In genomic region chr8:13687941-13688340, GRCm38 (mm10) we compare ENCODE assay signal across 13 mouse cellular contexts. TPM values are rescaled to one million over a fixed set of nuclear protein-coding genes. Genes with fewer than 3 reads are reported as not detected.
A peak's percentile ranks its signal among the peaks of the same experiment; 100 is the strongest.
DNase-seq lines count a peak whose midpoint lies in the region; ATAC-seq and TF ChIP-seq lines count a peak whose summit lies in the region.
"Had no signal": no experiment of that assay in that cellular context is flagged by ENCODE, and none has a peak within 500 bp of the region (broad histone marks: within the 10 kb centered on the region; RNA-seq: fewer than 3 reads in every experiment).

No protein-coding gene starts in this region.

- TF ChIP-seq CTCF in heart, adult 2 months (IDR thresholded peaks at IDR 0.05): peak; percentile 49
- TF ChIP-seq CTCF in liver, postnatal 0 days (IDR thresholded peaks at IDR 0.05; ENCODE audit: low read depth): peak; percentile 43
- peak; percentile 50 for TF ChIP-seq CTCF in bone marrow, adult 2 months (IDR thresholded peaks at IDR 0.05; ENCODE audit: control insufficient read depth, insufficient read depth, low read length)

- H3K4me3 ChIP-seq in heart, adult 2 months: no peak overlapping the region
- no peak overlapping the region for H3K4me3 ChIP-seq in heart, embryonic 12.5 days
- no peak overlapping the region for H3K4me3 ChIP-seq in liver, postnatal 0 days (ENCODE audit: low read depth, low read length)
- no peak overlapping the region for H3K4me3 ChIP-seq in liver, embryonic 11.5 days (ENCODE audit: low read depth, low read length)
- no peak overlapping the region for H3K4me3 ChIP-seq in bone marrow, adult 2 months (replicated peaks; ENCODE audit: control insufficient read depth, low read depth, low read length)
- no peak overlapping the region for H3K4me3 ChIP-seq in stomach, embryonic 16.5 days (replicated peaks; ENCODE audit: low read length)
- H3K4me3 ChIP-seq in neural tube, embryonic 15.5 days (replicated peaks): no peak overlapping the region
- H3K4me3 ChIP-seq: megakaryocyte, embryonic 14.5 days; neural tube, embryonic 13.5 days had no signal

- ATAC-seq in heart, embryonic 12.5 days (ENCODE audit: insufficient number of reproducible peaks, low FRiP score): no peak
- ATAC-seq in liver, postnatal 0 days: no peak
- no peak for ATAC-seq in liver, embryonic 11.5 days (replicated peaks; ENCODE audit: low FRiP score)
- ATAC-seq in stomach, embryonic 16.5 days (ENCODE audit: insufficient read depth, low FRiP score): no peak
- ATAC-seq in neural tube, embryonic 15.5 days (ENCODE audit: low FRiP score): no peak
- ATAC-seq: forebrain, embryonic 14.5 days had no signal

- H3K9me3 ChIP-seq in heart, embryonic 12.5 days (replicated peaks): no peaks in the 10 kb centered on the region
- no peaks in the 10 kb centered on the region for H3K9me3 ChIP-seq in liver, postnatal 0 days (ENCODE audit: low read length)
- no peaks in the 10 kb centered on the region for H3K9me3 ChIP-seq in liver, embryonic 11.5 days (ENCODE audit: control insufficient read depth, low read length)
- 0 out of 2 replicates have a peak, but pooled peaks cover 4% of the 10 kb centered on the region for H3K9me3 ChIP-seq in stomach, embryonic 16.5 days (replicated peaks; ENCODE audit: control insufficient read depth, low read length)
- no peaks in the 10 kb centered on the region for H3K9me3 ChIP-seq in neural tube, embryonic 15.5 days (replicated peaks)
- H3K9me3 ChIP-seq: neural tube, embryonic 13.5 days had no signal

- H3K9ac ChIP-seq in heart, adult 2 months (ENCODE audit: low read depth, low read length): no peak overlapping the region
- H3K9ac ChIP-seq in heart, embryonic 12.5 days: no peak overlapping the region
- H3K9ac ChIP-seq in liver, postnatal 0 days (replicated peaks): no peak overlapping the region
- no peak overlapping the region for H3K9ac ChIP-seq in liver, embryonic 11.5 days (ENCODE audit: low read depth, low read length)
- H3K9ac ChIP-seq in stomach, embryonic 16.5 days (ENCODE audit: low read length): no peak overlapping the region
- H3K9ac ChIP-seq in neural tube, embryonic 15.5 days (replicated peaks): no peak overlapping the region
- H3K9ac ChIP-seq: neural tube, embryonic 13.5 days had no signal

- no peaks in the 10 kb centered on the region for H3K27me3 ChIP-seq in heart, adult 2 months (ENCODE audit: control insufficient read depth, insufficient read depth, low read length)
- H3K27me3 ChIP-seq in heart, embryonic 12.5 days (replicated peaks): no peaks in the 10 kb centered on the region
- no peaks in the 10 kb centered on the region for H3K27me3 ChIP-seq in liver, postnatal 0 days (ENCODE audit: insufficient read depth, low read length)
- H3K27me3 ChIP-seq in liver, embryonic 11.5 days (replicated peaks; ENCODE audit: control insufficient read depth, insufficient read depth, low read length): no peaks in the 10 kb centered on the region
- H3K27me3 ChIP-seq in stomach, embryonic 16.5 days (ENCODE audit: control insufficient read depth, insufficient read depth, low read length): no peaks in the 10 kb centered on the region
- no peaks in the 10 kb centered on the region for H3K27me3 ChIP-seq in neural tube, embryonic 15.5 days (replicated peaks)
- H3K27me3 ChIP-seq: neural tube, embryonic 13.5 days had no signal

- H3K4me2 ChIP-seq in heart, embryonic 12.5 days: no peak overlapping the region
- H3K4me2 ChIP-seq in liver, postnatal 0 days (ENCODE audit: low read depth, low read length): no peak overlapping the region
- no peak overlapping the region for H3K4me2 ChIP-seq in liver, embryonic 11.5 days
- no peak overlapping the region for H3K4me2 ChIP-seq in stomach, embryonic 16.5 days (ENCODE audit: low read depth, low read length)
- H3K4me2 ChIP-seq in neural tube, embryonic 15.5 days: no peak overlapping the region
- H3K4me2 ChIP-seq: neural tube, embryonic 13.5 days had no signal

- no peaks in the 10 kb centered on the region for H3K36me3 ChIP-seq in heart, adult 2 months (ENCODE audit: control insufficient read depth, insufficient read depth, low read length)
- H3K36me3 ChIP-seq in heart, embryonic 12.5 days: no peaks in the 10 kb centered on the region
- no peaks in the 10 kb centered on the region for H3K36me3 ChIP-seq in liver, postnatal 0 days (replicated peaks; ENCODE audit: insufficient read depth, low read length)
- H3K36me3 ChIP-seq in liver, embryonic 11.5 days (ENCODE audit: control insufficient read depth, insufficient read depth, low read length): no peaks in the 10 kb centered on the region
- H3K36me3 ChIP-seq in stomach, embryonic 16.5 days (ENCODE audit: control insufficient read depth, insufficient read depth, low read length): no peaks in the 10 kb centered on the region
- H3K36me3 ChIP-seq in neural tube, embryonic 15.5 days: no peaks in the 10 kb centered on the region
- H3K36me3 ChIP-seq: neural tube, embryonic 13.5 days had no signal

- TF ChIP-seq EP300 in heart, adult 2 months (IDR thresholded peaks at IDR 0.05; ENCODE audit: insufficient read depth, low read depth, low read length): no peak
- TF ChIP-seq EP300 in liver, postnatal 0 days (IDR thresholded peaks at IDR 0.05; ENCODE audit: low read depth): no peak

- intact Hi-C loops in heart, adult 2 months (cut with DNase I): no loop called here

- 81% methylated on average over 4 of the region's 4 CpGs for WGBS in heart, adult 2 months
- WGBS in heart, embryonic 12.5 days: 72% methylated on average over 4 of the region's 4 CpGs
- WGBS in liver, postnatal 0 days (ENCODE audit: insufficient replicate concordance): 59% methylated on average over 4 of the region's 4 CpGs
- whole genome bisulfite sequencing in liver, embryonic 11.5 days: 77% methylated on average over 4 of the region's 4 CpGs
- WGBS in bone marrow, adult 2 months: 53% methylated on average over 4 of the region's 4 CpGs
- WGBS in stomach, embryonic 16.5 days: 80% methylated on average over 4 of the region's 4 CpGs
- 82% methylated on average over 4 of the region's 4 CpGs for WGBS in neural tube, embryonic 15.5 days

- H3K27ac ChIP-seq in heart, adult 2 months: no peak overlapping the region
- no peak overlapping the region for H3K27ac ChIP-seq in heart, embryonic 12.5 days (ENCODE audit: poor library complexity, severe bottlenecking)
- 0 out of 2 replicates have a peak overlapping the region, but pooled peaks have one; percentile 29 for H3K27ac ChIP-seq in liver, postnatal 0 days (ENCODE audit: low read depth)
- H3K27ac ChIP-seq in liver, embryonic 11.5 days (ENCODE audit: low read depth, low read length): no peak overlapping the region
- 0 out of 2 replicates have a peak overlapping the region, but pooled peaks have one; percentile 9 for H3K27ac ChIP-seq in bone marrow, adult 2 months (ENCODE audit: control insufficient read depth, insufficient read depth, low read depth, low read length, poor library complexity)
- H3K27ac ChIP-seq in stomach, embryonic 16.5 days (ENCODE audit: low read length): peak overlapping the region; percentile 21
- no peak overlapping the region for H3K27ac ChIP-seq in neural tube, embryonic 15.5 days (replicated peaks)
- H3K27ac ChIP-seq: neural tube, embryonic 13.5 days had no signal

- H3K4me1 ChIP-seq in heart, adult 2 months (ENCODE audit: control insufficient read depth, insufficient read depth, low read length): peaks cover 2% of the 10 kb centered on the region
- H3K4me1 ChIP-seq in heart, embryonic 12.5 days (replicated peaks): peaks cover 7% of the 10 kb centered on the region; the same call in 1 of the 2 replicates
- peaks cover 3% of the 10 kb centered on the region; the same call in 1 of the 2 replicates for H3K4me1 ChIP-seq in liver, postnatal 0 days (ENCODE audit: insufficient read depth)
- H3K4me1 ChIP-seq in liver, embryonic 11.5 days (replicated peaks; ENCODE audit: control insufficient read depth, insufficient read depth, low read length): peaks cover 6% of the 10 kb centered on the region
- peaks cover 8% of the 10 kb centered on the region for H3K4me1 ChIP-seq in bone marrow, adult 2 months (ENCODE audit: control insufficient read depth, insufficient read depth, low read length)
- H3K4me1 ChIP-seq in stomach, embryonic 16.5 days (ENCODE audit: control insufficient read depth, insufficient read depth, low read length): peaks cover 11% of the 10 kb centered on the region
- H3K4me1 ChIP-seq in neural tube, embryonic 15.5 days: peaks cover 6% of the 10 kb centered on the region

- no peaks in the 10 kb centered on the region for H3K79me2 ChIP-seq in heart, adult 2 months (replicated peaks; ENCODE audit: control insufficient read depth, insufficient read depth, low read length)

- TF ChIP-seq POLR2A in heart, adult 2 months (IDR thresholded peaks at IDR 0.05; ENCODE audit: insufficient read depth, low read depth, low read length): no peak
- TF ChIP-seq POLR2A in bone marrow, adult 2 months (IDR thresholded peaks at IDR 0.05; ENCODE audit: borderline replicate concordance, control insufficient read depth, low read depth, low read length): no peak

- DNase-seq in heart, adult 2 months: no peak
- DNase-seq in liver, postnatal 0 days: no peak
- no peak for DNase-seq in liver, embryonic 11.5 days (ENCODE audit: low spot score)
- no peak for DNase-seq in cerebellum, adult 11 months
- DNase-seq: embryo, embryonic 11 days had no signal

RNA-seq across cellular contexts. Expression of gene Rasa3, which starts 10.5 kb away (rescaled TPM):
- 10 to 100 TPM; 14.6 to 16.9 TPM for total RNA-seq in heart, adult 2 months (2021)
- 16.5 and 16.8 TPM in 2 replicates for polyA plus RNA-seq in heart, adult 2 months (2012; rRNA removed)
- polyA plus RNA-seq in heart, embryonic 12.5 days (2016; fragmentation: Nextera tagmentation; extraction: Ambion mirVana): 35.1 and 41.5 TPM in 2 replicates
- polyA plus RNA-seq in liver, postnatal 0 days (2015; fragmentation: Nextera tagmentation; extraction: Ambion mirVana): 9.9 and 11.4 TPM in 2 replicates
- polyA plus RNA-seq in liver, embryonic 11.5 days (2014; fragmentation: Nextera tagmentation; extraction: Ambion mirVana): 37.2 and 38.2 TPM in 2 replicates
- polyA plus RNA-seq in bone marrow, adult 2 months (2011; ENCODE audit: insufficient read depth, insufficient read length, low replicate concordance, missing spikeins): 61.8 and 136 TPM in 2 replicates
- polyA plus RNA-seq in stomach, embryonic 16.5 days (2015; fragmentation: Nextera tagmentation; extraction: Ambion mirVana): 30.9 and 35.5 TPM in 2 replicates
- 38.8 and 39.3 TPM in 2 replicates for polyA plus RNA-seq in neural tube, embryonic 15.5 days (2015; fragmentation: Nextera tagmentation; extraction: Ambion mirVana)

RNA-seq across cellular contexts. Expression of gene Cfap97d2, which starts 17.7 kb away (rescaled TPM):
- under 1 TPM in 1 of 2 experiments, not detected in 1; 0.52 TPM for total RNA-seq in heart, adult 2 months (2021)
- 0.49 TPM in 1 of 2 replicates, not detected in the other for polyA plus RNA-seq in heart, adult 2 months (2012; rRNA removed)
- 0.26 TPM in 1 of 2 replicates, not detected in the other for polyA plus RNA-seq in heart, embryonic 12.5 days (2016; fragmentation: Nextera tagmentation; extraction: Ambion mirVana)
- not detected in 2 replicates for polyA plus RNA-seq in liver, postnatal 0 days (2015; fragmentation: Nextera tagmentation; extraction: Ambion mirVana)
- 0.19 TPM in 1 of 2 replicates, not detected in the other for polyA plus RNA-seq in liver, embryonic 11.5 days (2014; fragmentation: Nextera tagmentation; extraction: Ambion mirVana)
- polyA plus RNA-seq in bone marrow, adult 2 months (2011; ENCODE audit: insufficient read depth, insufficient read length, low replicate concordance, missing spikeins): 2.8 TPM in 1 of 2 replicates, not detected in the other
- polyA plus RNA-seq in stomach, embryonic 16.5 days (2015; fragmentation: Nextera tagmentation; extraction: Ambion mirVana): 0.05 and 0.42 TPM in 2 replicates
- 0.83 and 1.4 TPM in 2 replicates for polyA plus RNA-seq in neural tube, embryonic 15.5 days (2015; fragmentation: Nextera tagmentation; extraction: Ambion mirVana)
- total RNA-seq: heart, postnatal 10 days had no signal

Comparison
In these comparisons a context has a peak if more than half of its experiments do, and no peak if none do; other contexts are left out.
1. H3K27ac ChIP-seq: peak in liver, postnatal 0 days (single experiment), bone marrow, adult 2 months (single experiment) and stomach, embryonic 16.5 days (single experiment); none in heart, adult 2 months (single experiment), heart, embryonic 12.5 days (single experiment), liver, embryonic 11.5 days (single experiment) and neural tube, embryonic 15.5 days (single experiment).
2. Peak in every context shown above with its lines, with median percentiles within 50 percentile points of each other: CTCF ChIP-seq.